Mouse (Mus musculus): Measurements from ENCODE around the gene Uspl1.

Gene Uspl1

GRCm38 (mm10) chr5:149261866-149262265 lies 77.7 kb downstream of the Uspl1 start:
- peak; percentile 42 to 43 for DNase-seq

DNA sequence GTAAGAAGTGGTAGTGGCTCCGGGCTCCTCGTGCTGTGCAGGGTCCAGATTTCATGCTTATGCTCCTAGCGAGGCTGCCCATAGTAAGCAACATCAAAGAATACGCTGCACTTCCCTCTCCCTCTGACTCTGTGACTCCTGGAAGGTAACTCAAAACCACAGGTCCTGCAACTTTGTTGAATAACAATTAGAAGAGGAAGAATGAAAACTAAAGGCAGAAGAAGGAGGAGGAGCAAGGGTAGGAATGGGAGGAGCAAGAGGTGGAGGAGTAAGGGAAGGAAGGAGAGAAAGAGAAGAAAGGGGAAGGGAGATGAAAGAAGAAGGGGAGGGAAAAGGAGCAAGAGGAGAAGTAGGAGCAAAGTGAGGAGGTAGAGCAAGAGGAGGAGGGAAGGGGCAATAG lies 80.3 kb downstream of the Uspl1 start, which contains the start of gene Alox5ap:
Gene Alox5ap, plus strand, starts transcription at position 363 of the 400 bp plus-strand sequence.
- no peak for DNase-seq

GRCm38 (mm10) chr5:149264878-149265279 lies 80.7 kb downstream of the Uspl1 start:
- DNase-seq = peak in 1 of 2 experiments; percentile 39

Data from thymus, postnatal 36 days (tissue).